Mouse (Mus musculus) neural tube, embryonic 13.5 days (tissue): ENCODE measurements around the gene Cd53. TPM values are rescaled to one million over a fixed set of nuclear protein-coding genes. Genes with fewer than 3 reads are reported as not detected.

Experiments
- ATAC-seq: fragments of 200-750 bp; cut with Nextera tagmentation; 2 replicates; pipeline ENCODE4 v1.8.0; 2017; ENCODE audit warnings: low read depth, mild to moderate bottlenecking, moderate TSS enrichment, moderate library complexity
- H3K27ac ChIP-seq: fragments of 300-500 bp; sonication (generic); replicated peaks from 2 replicates; pipeline ENCODE4 v1.5.1; 2015; ENCODE audit warnings: moderate library complexity, mild to moderate bottlenecking, inconsistent platforms
- H3K27me3 ChIP-seq: fragments of 300-500 bp; sonication (generic); 2 replicates; pipeline ENCODE4 v1.6.1; 2015; ENCODE audit warnings: mild to moderate bottlenecking, inconsistent platforms
- H3K36me3 ChIP-seq: fragments of 300-500 bp; sonication (generic); 2 replicates; pipeline ENCODE4 v1.6.1; 2015; ENCODE audit warnings: mild to moderate bottlenecking, inconsistent platforms
- H3K4me1 ChIP-seq: fragments of 300-500 bp; sonication (generic); replicated peaks from 2 replicates; pipeline ENCODE4 v1.6.1; 2015; ENCODE audit warnings: inconsistent platforms
- H3K4me2 ChIP-seq: fragments of 300-500 bp; sonication (generic); 2 replicates; pipeline ENCODE4 v1.6.1; 2015; ENCODE audit warnings: inconsistent platforms, mild to moderate bottlenecking, moderate library complexity
- H3K4me3 ChIP-seq: fragments of 300-500 bp; sonication (generic); 2 replicates; pipeline ENCODE4 v1.5.1; 2015; ENCODE audit warnings: mild to moderate bottlenecking, inconsistent platforms
- H3K9ac ChIP-seq: fragments of 300-500 bp; sonication (generic); 2 replicates; pipeline ENCODE4 v1.6.1; 2015; ENCODE audit warnings: moderate library complexity, mild to moderate bottlenecking, inconsistent platforms
- H3K9me3 ChIP-seq: fragments of 300-500 bp; sonication (generic); 2 replicates; pipeline ENCODE4 v1.6.1; 2016; ENCODE audit warnings: inconsistent platforms
- WGBS: fragments of 180-500 bp; shearing (Covaris S2); methylation state at CpG from one replicate; pipeline ENCODE4 v1.1.7; 2015; 5-methylcytosine and 5-hydroxymethylcytosine counted together
- polyA plus RNA-seq: library from polyadenylated mRNA; unstranded; fragments of >200 nt; fragmentation: Nextera tagmentation; extraction: Ambion mirVana; gene quantifications from 2 replicates; pipeline ENCODE4 v1.2.1, GENCODE M21; 2015

Cd53 gene
- polyA plus RNA-seq, 1 experiment from 2014 or later: 5.5 TPM

- Histone ChIP-seq H3K4me1 (peaks cover 4% of the 10 kb centered on the region; the same call in 1 of the 2 replicates), H3K9me3 (peaks cover 2% of the 10 kb centered on the region), H3K4me2 (peak overlapping the region; percentile 63), H3K27ac (peak overlapping the region; percentile 93), H3K9ac (peak overlapping the region; percentile 74), H3K36me3 (no peaks in the 10 kb centered on the region), H3K27me3 (peaks cover 15% of the 10 kb centered on the region; the same call in 1 of the 2 replicates), H3K4me3 (peak overlapping the region; percentile 54)
- peak; percentile 100 for ATAC-seq
- WGBS: 2% methylated on average over 31 of the region's 31 CpGs
Measured at GRCm38 (mm10) chr3:106721397-106722027, 68.4 kb downstream of the Cd53 start.

Other genes starting within 250 kb of the Cd53 start
- 69.7 and 75.3 TPM in 2 replicates for gene Dram2, start 242.4 kb downstream of the Cd53 start, polyA plus RNA-seq
- gene Cept1, start 242.3 kb downstream of the Cd53 start, polyA plus RNA-seq: 42.7 and 43.2 TPM in 2 replicates
- gene Lrif1, start 105.2 kb downstream of the Cd53 start, polyA plus RNA-seq: 16.6 and 18.3 TPM in 2 replicates
- gene Olfr266, start 36.1 kb upstream of the Cd53 start, polyA plus RNA-seq: not detected in 2 replicates
- 2.8 and 3.9 TPM in 2 replicates for gene Kcna3, start 246.0 kb upstream of the Cd53 start, polyA plus RNA-seq